Mouse (Mus musculus): ENCODE measurements around the gene Eif4ebp2. TPM values are rescaled to one million over a fixed set of nuclear protein-coding genes. Genes with fewer than 3 reads are reported as not detected.

The Eif4ebp2 gene
- total RNA-seq, 2 experiments from 2014 or later: 43.1 to 49.0 TPM

DNA sequence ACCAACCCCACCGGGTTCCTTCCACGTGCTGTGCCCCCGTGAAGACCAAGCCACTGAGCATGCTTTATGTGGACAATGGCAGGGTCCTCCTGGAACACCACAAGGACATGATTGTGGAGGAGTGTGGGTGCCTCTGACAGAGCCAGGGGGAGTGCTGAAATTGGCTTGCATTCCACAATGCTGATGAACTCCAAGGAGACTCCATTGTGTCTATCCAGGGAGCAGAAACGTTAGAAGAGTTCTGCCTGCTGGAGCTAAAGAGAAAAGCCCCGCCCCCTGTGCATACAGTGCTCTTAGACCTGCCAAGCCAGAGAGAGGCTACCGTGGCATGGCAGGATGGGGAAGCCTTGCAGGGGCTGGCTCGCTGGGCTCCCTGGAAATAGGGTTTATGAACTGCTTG, 28.0 kb downstream of the Eif4ebp2 start:
- no peak for DNase-seq (ENCODE audit: low spot score in 2 of 2)
- intact Hi-C loops (cut with DNase I): no loop called here

DNA sequence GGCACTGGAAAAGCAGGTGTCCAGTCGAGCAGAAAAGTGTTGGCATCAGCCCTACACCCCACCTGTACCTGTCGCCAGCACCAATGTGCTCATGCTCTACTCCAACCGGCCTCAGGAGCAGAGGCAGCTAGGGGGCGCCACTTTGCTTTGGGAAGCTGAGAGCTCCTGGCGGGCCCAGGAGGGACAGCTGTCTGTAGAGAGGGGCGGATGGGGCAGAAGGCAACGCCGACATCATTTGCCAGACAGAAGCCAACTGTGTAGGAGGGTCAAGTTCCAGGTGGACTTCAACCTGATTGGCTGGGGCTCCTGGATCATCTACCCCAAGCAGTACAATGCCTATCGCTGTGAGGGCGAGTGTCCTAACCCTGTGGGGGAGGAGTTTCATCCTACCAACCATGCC, 29.2 kb downstream of the Eif4ebp2 start:
- no peak for DNase-seq (ENCODE audit: low spot score in 2 of 2)
- intact Hi-C loops (cut with DNase I): no loop called here

DNA sequence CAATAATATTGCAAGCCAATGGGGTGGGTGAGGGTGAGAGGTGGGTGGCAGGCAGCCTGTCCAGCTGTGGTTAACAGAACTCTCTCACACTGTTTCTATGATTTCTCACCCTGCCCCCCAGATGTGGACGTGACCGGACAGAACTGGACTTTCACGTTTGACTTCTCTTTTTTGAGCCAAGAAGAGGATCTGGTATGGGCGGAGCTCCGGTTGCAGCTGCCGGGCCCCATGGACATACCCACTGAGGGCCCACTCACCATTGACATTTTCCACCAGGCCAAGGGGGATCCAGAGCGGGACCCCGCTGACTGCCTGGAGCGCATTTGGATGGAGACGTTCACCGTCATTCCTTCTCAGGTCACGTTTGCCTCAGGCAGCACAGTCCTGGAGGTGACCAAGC, 29.6 kb downstream of the Eif4ebp2 start:
- intact Hi-C loops (cut with DNase I): no loop called here
- DNase-seq (ENCODE audit: low spot score in 2 of 2): no peak

DNA sequence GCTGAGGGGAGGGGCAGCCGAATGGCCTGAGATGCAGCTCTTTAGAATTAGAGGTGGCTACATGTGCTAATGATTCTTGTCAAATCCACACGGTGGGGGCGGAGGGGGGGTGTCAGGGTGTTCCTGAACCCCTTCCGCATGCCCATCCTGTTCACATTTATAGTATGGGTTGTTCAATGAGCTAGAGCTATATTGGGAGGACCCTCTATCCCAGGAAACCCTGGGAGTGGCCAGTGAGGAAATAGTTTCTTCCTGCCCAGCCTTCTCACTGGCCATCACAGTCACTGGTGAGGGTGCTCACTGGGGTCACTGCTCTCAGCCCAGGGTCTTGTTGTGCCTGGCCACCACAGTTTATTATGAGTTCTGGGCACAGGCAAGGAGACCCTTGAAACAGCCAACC, 32.5 kb downstream of the Eif4ebp2 start:
- intact Hi-C loops (cut with DNase I): no loop called here
- no peak for DNase-seq (ENCODE audit: low spot score in 2 of 2)

DNA sequence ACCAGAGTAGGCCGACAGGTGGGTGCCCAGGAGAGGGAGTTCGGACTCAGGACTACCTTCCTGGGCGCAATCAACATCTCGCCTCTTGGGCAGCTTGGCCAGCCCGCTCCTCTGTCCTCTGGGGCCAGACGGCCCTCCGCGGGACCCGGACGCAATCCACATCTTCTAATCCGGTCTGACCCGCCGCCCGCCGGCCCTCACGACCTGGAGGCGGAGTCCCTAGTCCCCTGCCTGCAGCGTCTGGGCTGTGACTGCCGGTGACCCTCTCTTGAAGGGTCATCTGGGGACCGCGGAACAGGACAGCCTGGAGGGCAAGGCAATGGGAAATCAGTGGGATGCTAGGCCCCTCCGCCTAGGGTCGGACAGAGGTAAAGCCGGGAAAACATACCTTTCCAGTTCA, 33.3 kb downstream of the Eif4ebp2 start:
- intact Hi-C loops (cut with DNase I): no loop called here
- DNase-seq (ENCODE audit: low spot score in 2 of 2): no peak

DNA sequence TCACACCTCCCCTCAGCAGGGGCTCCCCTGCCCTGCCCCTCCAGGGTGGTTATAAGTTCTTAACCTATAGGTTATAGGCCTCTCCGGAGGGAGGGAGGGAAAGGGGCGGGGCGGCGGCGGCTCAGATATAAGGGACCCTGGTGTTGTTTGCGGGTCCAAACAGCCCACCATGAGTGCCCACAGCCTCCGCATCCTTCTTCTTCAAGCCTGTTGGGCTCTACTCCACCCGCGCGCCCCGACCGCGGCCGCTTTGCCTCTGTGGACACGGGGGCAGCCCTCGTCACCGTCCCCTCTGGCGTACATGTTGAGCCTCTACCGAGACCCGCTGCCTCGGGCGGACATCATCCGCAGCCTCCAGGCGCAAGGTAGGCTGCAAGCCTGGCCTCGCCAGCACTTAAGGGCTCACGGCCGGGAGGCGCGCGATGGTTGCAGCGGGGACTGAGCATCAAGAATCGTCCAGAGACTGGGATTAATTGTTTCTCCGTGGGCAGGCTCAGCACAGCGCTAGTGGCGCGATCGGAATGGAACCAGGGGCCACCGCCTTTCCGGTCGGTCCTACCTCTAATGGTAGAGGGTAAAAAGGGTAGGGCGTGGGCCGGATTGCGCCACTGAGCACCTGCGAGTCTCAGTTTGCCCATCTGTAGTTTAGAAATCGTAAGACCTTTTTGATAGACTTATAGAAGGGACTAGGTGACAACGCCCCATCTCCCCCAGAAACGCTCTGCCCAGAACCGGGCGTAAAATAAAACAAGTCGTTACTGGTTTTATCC, 34.1 kb downstream of the Eif4ebp2 start:
- intact Hi-C loops (cut with DNase I): no loop called here
- no peak for DNase-seq (ENCODE audit: low spot score in 2 of 2)

DNA sequence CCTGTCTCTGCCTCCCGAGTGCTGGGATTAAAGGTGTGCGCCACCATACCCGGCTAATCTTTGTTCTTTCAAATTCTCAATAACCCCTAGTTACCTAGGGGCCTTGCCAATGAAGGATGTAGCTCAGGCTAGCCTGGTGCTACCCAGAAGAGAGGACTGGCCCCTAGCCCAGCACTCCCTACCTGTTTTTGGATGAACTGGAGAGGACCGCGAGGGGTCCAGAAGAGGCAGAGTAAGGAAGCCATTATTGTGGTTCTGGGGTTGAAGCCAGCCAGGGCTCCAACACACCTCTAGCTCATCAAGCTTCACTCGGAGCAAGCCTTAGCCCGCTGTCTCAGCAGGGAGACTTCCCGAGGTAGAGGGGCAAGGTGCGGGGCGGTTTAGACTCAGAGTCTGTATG, 34.8 kb downstream of the Eif4ebp2 start, which contains the start of gene Nodal:
Nodal (plus strand) TSS at position 301 of the 400 bp plus-strand sequence.
- intact Hi-C loops (cut with DNase I): no loop called here
- no peak for DNase-seq (ENCODE audit: low spot score in 2 of 2)

DNA sequence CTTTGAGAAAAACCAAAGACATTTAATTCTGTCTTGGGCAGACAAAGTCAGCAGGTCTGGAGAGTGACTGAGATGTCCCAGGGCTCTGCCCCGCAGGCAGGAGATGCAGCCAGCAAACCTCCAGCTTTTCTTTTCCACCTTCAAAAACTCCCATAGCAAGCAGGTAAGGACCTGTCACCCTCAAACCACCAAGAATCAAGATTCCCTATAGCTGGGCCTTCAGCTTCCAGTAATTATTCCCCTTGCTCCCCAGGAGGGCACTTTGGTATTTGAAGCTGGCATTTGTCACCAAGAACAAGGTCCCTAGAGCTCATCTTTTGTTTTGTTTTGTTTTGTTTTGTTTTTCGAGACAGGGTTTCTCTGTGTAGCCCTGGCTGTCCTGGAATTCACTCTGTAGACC, 35.4 kb downstream of the Eif4ebp2 start:
- no peak for DNase-seq (ENCODE audit: low spot score in 2 of 2)
- intact Hi-C loops (cut with DNase I): no loop called here

DNA sequence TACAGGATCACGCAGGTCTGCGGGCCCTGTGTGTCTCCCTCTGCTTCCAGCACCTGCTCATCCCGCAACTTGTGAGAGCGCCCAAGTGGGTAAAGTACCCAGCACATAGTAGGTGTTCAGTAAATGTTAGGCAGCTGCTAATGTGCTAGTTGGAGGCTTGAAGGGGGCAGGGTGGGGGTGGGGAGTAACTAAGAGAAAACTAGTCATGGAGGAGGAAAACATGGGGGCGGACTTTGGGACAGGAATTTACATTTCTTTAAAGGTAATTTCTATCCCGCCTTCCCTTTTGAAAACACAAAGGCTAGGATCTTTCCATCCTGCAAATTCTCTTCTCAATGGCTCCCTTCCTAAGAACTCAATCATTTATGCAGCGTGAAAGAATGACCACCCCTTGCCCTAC, 35.9 kb downstream of the Eif4ebp2 start:
- no peak for DNase-seq (ENCODE audit: low spot score in 2 of 2)
- intact Hi-C loops (cut with DNase I): no loop called here

DNA sequence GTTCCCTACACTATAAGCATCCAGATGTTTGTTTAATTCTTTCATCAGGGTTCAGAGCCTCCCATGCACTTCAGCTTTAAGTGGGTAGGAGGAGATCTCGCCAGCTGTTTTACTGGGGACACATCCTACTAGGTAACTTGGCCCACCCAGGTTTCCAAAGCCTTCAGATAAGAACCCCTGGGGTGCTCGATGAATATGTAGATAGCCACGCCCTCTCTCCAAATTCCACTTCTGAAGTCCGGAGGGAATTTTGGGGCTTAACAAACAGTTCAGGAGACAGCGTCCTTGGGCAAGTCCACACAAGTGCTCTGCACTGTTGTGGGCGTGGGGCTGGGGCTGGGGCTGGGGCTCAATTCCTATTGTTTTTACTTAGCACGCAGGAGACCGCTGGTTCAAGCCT, 36.6 kb downstream of the Eif4ebp2 start:
- intact Hi-C loops (cut with DNase I): no loop called here
- no peak for DNase-seq (ENCODE audit: low spot score in 2 of 2)

DNA sequence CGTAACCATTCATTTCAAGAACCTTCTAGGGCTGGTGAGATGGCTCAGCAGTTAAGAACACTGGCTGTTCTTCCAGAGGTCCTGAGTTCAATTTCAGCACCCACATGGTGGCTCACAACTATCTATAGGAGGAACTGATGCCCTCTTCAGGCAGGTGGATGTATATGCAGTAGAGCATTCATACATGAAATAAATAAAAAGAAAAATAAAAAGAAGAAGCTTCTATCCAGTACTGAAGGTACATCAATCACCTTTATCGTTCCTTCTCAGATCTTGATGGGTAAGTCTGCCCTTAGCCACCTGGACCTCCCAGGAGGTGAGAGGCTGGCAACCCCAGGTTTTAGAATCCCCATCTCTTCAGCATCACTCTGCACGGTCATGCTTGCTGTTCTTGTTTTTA, 37.2 kb downstream of the Eif4ebp2 start:
- intact Hi-C loops (cut with DNase I): no loop called here
- DNase-seq (ENCODE audit: low spot score in 2 of 2): no peak

DNA sequence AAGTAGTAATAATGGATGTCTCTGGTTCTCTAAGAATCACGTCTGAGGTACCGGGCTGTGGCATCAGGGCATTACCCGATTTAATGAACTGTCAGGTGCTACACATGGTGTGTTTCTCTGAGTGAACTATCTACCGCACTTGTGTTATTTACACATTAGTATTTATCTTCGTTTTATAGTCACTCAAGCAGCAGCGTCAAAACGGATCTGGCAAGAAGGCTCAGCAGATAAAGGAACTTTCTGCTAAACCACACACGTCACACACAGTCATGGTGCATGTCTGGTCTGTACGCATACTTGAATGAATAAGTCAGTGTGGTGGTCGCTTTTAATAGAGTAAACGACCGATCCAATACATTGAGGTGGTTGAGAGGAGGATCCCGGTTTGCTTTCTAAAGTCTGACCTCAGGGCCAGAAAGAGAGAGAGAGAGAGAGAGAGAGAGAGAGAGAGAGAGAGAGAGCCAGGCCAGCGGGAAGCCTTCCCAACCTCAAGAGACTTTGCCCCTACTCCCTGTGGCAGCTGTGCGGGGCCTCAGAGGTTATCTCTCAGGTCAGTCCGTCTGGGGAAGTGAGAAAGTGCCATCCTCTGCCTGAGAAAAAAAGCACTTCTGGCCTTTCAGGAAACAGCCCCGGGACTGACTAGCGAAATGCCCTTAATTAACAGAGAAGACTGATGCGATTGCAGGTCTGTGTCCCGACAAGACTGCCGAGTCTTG, 39.4 kb downstream of the Eif4ebp2 start:
- no peak for DNase-seq (ENCODE audit: low spot score in 2 of 2)
- intact Hi-C loops (cut with DNase I): no loop called here

DNA sequence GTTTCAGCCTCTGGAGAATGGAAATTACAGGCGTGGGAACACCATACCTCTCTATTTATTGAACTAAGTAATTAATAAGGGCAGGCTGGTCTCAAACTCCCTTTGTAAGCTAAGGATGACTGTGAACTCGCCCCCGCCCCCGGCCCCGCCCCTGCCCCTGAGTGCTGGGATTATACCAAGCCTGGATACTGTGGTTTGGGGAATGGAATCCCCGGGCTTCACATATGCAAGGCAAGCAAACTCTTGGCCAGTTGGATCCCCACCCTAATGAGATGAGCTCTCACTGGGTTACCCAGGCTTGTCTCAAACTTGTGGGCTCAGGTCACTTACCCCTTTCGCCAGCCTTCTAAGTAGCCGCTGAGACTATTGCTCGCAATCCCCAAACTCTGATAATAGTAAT, 42.3 kb downstream of the Eif4ebp2 start:
- intact Hi-C loops (cut with DNase I): no loop called here
- DNase-seq (ENCODE audit: low spot score in 2 of 2): no peak

DNA sequence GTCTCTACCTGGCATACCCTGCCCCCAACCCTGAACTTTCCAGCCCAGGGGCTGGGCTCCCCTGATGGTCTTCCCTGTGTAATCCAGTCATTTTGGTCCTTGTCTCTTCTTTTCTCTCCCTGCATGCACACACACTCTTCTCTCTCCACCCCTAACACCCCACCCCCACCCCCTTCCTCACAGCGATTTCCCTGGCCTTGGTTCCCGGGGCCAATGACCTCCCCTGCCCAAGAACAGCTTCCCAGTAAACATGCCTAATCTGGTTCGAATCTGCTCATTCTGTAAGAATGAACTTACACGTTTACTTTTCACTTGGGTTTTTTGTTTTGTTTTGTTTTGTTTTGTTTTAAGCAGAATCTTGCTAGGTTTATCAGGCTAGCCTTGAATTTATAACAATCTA, 42.7 kb downstream of the Eif4ebp2 start:
- intact Hi-C loops (cut with DNase I): no loop called here
- DNase-seq (ENCODE audit: low spot score in 2 of 2): no peak

DNA sequence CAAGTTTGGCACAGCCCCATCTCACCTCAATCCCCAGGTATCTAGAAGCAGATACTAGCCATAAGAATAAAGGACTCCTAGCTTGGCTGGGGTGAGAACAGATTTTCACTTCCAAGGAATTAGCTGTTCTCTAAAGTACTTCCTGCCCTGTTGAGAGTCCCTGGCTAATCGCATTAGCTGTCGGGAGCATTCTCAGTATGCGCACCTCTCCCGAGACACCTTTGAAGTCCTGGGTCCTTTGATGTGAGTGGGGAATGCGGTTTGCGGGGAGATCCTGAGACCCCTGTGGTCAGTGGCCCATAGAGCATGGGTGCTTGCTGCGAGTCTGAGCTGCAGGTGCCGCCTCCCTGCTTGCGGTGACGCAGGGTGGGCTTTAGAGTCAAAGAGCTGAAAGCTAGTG, 46.5 kb downstream of the Eif4ebp2 start:
- DNase-seq (ENCODE audit: low spot score in 2 of 2): no peak
- intact Hi-C loops (cut with DNase I): no loop called here

DNA sequence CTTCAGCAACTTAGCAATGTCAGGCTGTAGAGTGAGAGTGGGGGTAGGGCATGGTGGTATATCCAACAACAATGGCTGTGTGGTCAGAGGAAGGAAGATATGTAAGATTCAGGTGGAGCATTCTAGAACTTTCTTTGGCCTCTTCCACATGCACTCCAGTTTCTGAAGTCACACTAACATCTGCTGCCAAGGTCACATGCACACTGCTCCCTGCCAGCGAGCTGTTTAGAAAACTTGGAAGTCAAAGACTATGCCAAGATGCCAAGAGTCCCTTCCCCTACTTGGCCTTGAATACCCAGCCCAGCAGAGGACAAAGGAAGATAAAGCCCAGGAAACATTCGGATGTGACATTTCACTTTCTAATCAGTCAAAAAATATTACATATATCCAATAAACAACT, 49.5 kb downstream of the Eif4ebp2 start:
- no peak for DNase-seq (ENCODE audit: low spot score in 2 of 2)
- intact Hi-C loops (cut with DNase I): loop anchor here (5.0 kb wide), 1 partner anchor 206 kb away; no protein-coding TSS in a partner anchor

DNA sequence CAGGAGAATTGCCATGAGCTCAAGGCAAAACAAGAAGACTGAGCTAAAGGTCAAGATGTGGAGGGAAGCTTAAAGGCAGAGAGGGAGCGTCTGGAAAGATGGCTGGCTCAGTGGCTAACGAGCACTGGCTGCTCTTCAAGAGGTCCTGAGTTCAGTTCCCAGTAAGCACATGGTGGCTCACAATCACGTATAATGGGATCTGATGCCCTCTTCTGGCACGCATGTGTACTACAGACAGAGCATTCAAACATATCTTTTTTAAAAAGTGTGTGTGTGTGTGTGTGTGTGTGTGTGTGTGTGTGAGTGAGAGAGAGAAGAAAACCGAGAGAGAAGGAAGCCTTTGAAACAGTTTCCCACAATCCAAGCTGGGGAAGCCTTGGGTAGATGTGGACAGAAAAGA, 50.0 kb downstream of the Eif4ebp2 start:
- DNase-seq (ENCODE audit: low spot score in 2 of 2): no peak
- intact Hi-C loops (cut with DNase I): loop anchor here (5.0 kb wide), 1 partner anchor 205 kb away; no protein-coding TSS in a partner anchor

DNA sequence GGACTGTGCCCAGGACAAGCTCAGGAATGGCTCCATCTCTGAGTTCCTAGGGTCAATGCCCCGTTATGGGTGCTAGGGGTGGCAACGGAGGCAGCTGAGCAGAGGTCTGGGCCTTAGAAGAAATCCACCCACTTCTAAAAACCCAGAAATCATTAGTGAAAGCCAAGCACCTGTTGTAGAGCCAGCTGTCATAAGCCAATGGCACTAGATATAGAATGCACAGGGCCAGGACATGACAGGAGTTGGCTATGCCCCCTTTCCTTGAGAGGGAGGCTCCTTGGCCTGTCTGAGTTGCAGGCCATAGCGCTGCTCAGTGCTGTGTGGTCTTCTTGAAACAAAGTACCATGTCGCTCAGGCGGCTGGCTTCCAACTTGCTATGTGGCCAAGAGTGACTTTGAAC, 52.1 kb downstream of the Eif4ebp2 start:
- DNase-seq (ENCODE audit: low spot score in 2 of 2): no peak
- intact Hi-C loops (cut with DNase I): loop anchor here (5.0 kb wide), 1 partner anchor 203 kb away; no protein-coding TSS in a partner anchor

DNA sequence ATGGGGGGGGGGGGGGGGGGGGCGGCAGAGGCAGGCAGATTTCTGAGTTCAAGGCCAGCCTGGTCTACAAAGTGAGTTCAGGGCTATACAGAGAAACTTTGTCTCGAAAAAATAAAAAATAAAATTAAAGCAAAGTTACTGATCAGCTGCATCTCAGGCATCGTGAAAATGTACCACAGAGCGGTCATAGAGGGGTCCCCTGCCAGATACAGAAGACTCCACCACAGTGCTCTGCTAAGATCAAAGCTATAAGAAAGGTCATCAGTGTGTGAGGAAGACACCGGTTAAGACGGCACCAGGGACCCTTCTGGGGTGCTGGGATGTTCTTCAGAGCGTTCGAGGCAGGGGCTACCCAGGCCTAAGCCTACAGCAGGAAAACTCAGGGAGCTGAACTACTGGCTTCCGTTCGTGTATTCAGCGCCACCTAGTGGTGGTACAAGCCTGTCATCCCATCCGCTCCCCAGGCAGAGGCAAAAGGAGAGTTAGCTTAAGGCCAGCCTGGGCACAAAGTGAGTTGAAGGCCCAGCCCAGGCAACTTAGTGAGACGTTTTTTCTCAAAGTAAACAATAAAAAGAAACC, 53.2 kb downstream of the Eif4ebp2 start:
- intact Hi-C loops (cut with DNase I): loop anchor here (1.0 kb wide), 1 partner anchor 58 kb away; no protein-coding TSS in a partner anchor
- peak; percentile 53 to 54 for DNase-seq (ENCODE audit: low spot score in 2 of 2)

DNA sequence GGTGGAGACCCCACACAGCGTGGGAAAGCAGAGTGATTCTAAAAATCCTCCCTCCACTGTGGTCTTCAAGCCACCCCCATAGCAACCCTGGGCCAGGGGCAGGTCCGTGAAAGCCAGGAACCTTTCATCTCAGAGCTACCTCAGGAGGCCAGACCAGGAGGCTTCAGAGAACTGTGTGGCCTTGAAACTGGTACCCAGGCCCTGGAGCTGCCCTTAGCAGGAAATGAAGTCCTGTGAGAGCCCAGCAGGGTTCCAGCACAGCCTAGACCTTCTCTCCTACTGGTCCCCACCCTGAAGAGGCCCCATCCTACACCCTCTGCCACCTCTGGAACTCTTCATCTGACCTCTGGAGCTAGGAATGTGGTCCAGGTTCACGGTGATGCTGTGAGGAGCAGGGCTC, 54.3 kb downstream of the Eif4ebp2 start:
- intact Hi-C loops (cut with DNase I): no loop called here
- DNase-seq (ENCODE audit: low spot score in 2 of 2): no peak
